Mouse (Mus musculus) erythroblast, embryonic 14.5 days (primary cell): Measurements from ENCODE around the gene Cenpv.

ENCODE experiments used
- GATA1 ChIP-seq: IDR thresholded peaks from 2 replicates; pipeline ENCODE4 v1.6.1; 2012; ENCODE audit warnings: low read length, inconsistent platforms, mixed read lengths
- TAL1 ChIP-seq: IDR thresholded peaks from 3 replicates; pipeline ENCODE4 v1.6.1; 2012; ENCODE audit warnings: low read length, inconsistent platforms, mixed read lengths

GRCm38 (mm10) chr11:62558961-62559646 is 20.0 kb upstream of the Cenpv start:
- TF ChIP-seq GATA1 (no peak), TAL1 (no peak)
